Mouse (Mus musculus) embryo, embryonic 9.5 days (tissue): ENCODE data around the gene Smyd1.

Experiments
- DNase-seq: peaks from one replicate; pipeline ENCODE4 v3.0.0-alpha.2; 2017; ENCODE audit errors: extremely low spot score

Smyd1 gene

GRCm38 (mm10) chr6:71204166-71204565 is 117.9 kb downstream of the Smyd1 start:
- DNase-seq = no peak

- no peak for DNase-seq
These were observed 118.4 kb downstream of the Smyd1 start for GRCm38 (mm10) chr6:71203674-71204073.

GRCm38 (mm10) chr6:71201925-71202324 is 120.1 kb downstream of the Smyd1 start:
- no peak for DNase-seq

- no peak for DNase-seq
These were observed 122.4 kb downstream of the Smyd1 start, which contains the start of gene Fabp1 for GRCm38 (mm10) chr6:71199612-71200011. Gene Fabp1 (plus strand): TSS chr6:71199827.

GRCm38 (mm10) chr6:71197636-71198535 is 124.1 kb downstream of the Smyd1 start:
- no peak for DNase-seq

GRCm38 (mm10) chr6:71196107-71196506 is 125.9 kb downstream of the Smyd1 start:
- no peak for DNase-seq

- no peak for DNase-seq
These were observed 128.8 kb downstream of the Smyd1 start for GRCm38 (mm10) chr6:71193151-71193740.

GRCm38 (mm10) chr6:71190501-71190900 is 131.5 kb downstream of the Smyd1 start:
- no peak for DNase-seq

GRCm38 (mm10) chr6:71189578-71189977 is 132.5 kb downstream of the Smyd1 start:
- DNase-seq = peak; percentile 17

GRCm38 (mm10) chr6:71184941-71185604 is 137.0 kb downstream of the Smyd1 start:
- no peak for DNase-seq

GRCm38 (mm10) chr6:71180596-71180995 is 141.4 kb downstream of the Smyd1 start:
- no peak for DNase-seq

- no peak for DNase-seq
These were observed 149.0 kb downstream of the Smyd1 start for GRCm38 (mm10) chr6:71172812-71173580.

- no peak for DNase-seq
These were observed 155.4 kb downstream of the Smyd1 start for GRCm38 (mm10) chr6:71166551-71167169.

GRCm38 (mm10) chr6:71164394-71164793 is 157.6 kb downstream of the Smyd1 start:
- peak; percentile 20 for DNase-seq
